Mouse (Mus musculus): ENCODE results near the gene Sprr2i.

DNA sequence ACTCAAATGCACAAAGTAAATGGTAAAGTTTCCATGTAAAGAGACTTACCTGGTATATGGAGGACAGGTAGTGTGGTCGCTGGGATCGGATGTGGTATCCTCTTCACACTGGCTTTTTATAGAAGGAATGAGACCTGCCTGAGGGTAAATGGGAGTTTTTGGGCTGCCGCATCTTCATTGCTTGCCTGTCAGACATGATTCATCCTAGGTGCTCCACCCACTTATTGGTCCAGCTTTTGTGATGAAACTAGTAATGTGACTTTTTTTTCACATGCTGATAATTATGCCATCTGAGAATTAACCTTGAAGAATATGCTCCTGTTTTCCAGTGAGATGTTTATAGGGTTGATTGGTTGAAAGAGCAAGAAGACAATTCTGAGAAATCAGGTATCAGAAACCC lies 30.9 kb downstream of the Sprr2i start, which contains the start of gene Sprr1b:
- TF ChIP-seq POLR2A (IDR thresholded peaks at IDR 0.05; ENCODE audit: extremely low read depth, insufficient read depth, low read length), result no peak
- no peak for TF ChIP-seq CTCF (IDR thresholded peaks at IDR 0.05; ENCODE audit: extremely low read depth, insufficient read depth, low read length)

All from cortical plate, adult 2 months (tissue).